Mouse (Mus musculus): Measurements from ENCODE around the gene Cep170b. TPM values are rescaled to one million over a fixed set of nuclear protein-coding genes. Genes with fewer than 3 reads are reported as not detected.

Gene Cep170b
- polyA plus RNA-seq, 1 experiment from 2014 or later, result 20.1 TPM

GRCm38 (mm10) chr12:112744211-112744610 lies 24.0 kb downstream of the Cep170b start:
- H3K36me3 ChIP-seq, result peaks cover 5% of the 10 kb centered on the region
- no peak overlapping the region for H3K4me3 ChIP-seq (replicated peaks)
- no peaks in the 10 kb centered on the region for H3K27me3 ChIP-seq (replicated peaks)
- 82% methylated on average over 11 of the region's 11 CpGs for WGBS
- no peaks in the 10 kb centered on the region for H3K9me3 ChIP-seq
- H3K4me2 ChIP-seq (replicated peaks), result no peak overlapping the region
- peaks cover 20% of the 10 kb centered on the region; the same call in 1 of the 2 replicates for H3K4me1 ChIP-seq (replicated peaks)
- no peak overlapping the region for H3K27ac ChIP-seq
- peak overlapping the region; percentile 26; the same call in 1 of the 2 replicates for H3K9ac ChIP-seq
- no peak for ATAC-seq

GRCm38 (mm10) chr12:112744891-112745580 lies 24.8 kb downstream of the Cep170b start:
- Histone ChIP-seq H3K4me2 (replicated peaks) (no peak overlapping the region), H3K27me3 (replicated peaks) (no peaks in the 10 kb centered on the region), H3K4me1 (replicated peaks) (peaks cover 20% of the 10 kb centered on the region; the same call in 1 of the 2 replicates), H3K4me3 (replicated peaks) (no peak overlapping the region), H3K27ac (no peak overlapping the region), H3K9me3 (no peaks in the 10 kb centered on the region), H3K9ac (no peak overlapping the region), H3K36me3 (peaks cover 2% of the 10 kb centered on the region; the same call in 1 of the 2 replicates)
- WGBS, result 82% methylated on average over 10 of the region's 10 CpGs
- ATAC-seq, result no peak

- no peak for ATAC-seq
These were observed 25.5 kb downstream of the Cep170b start for GRCm38 (mm10) chr12:112745716-112746115.

GRCm38 (mm10) chr12:112746461-112746807 lies 26.2 kb downstream of the Cep170b start:
- Histone ChIP-seq H3K27me3 (replicated peaks) (no peaks in the 10 kb centered on the region), H3K4me3 (replicated peaks) (no peak overlapping the region), H3K36me3 (peaks cover 2% of the 10 kb centered on the region; the same call in 1 of the 2 replicates), H3K4me1 (replicated peaks) (peaks cover 20% of the 10 kb centered on the region; the same call in 1 of the 2 replicates), H3K4me2 (replicated peaks) (no peak overlapping the region), H3K9ac (no peak overlapping the region), H3K27ac (no peak overlapping the region), H3K9me3 (no peaks in the 10 kb centered on the region)
- 75% methylated on average over 4 of the region's 4 CpGs for WGBS
- ATAC-seq, result 0 out of 2 replicates have a peak, but pooled peaks have one; percentile 5

More at GRCm38 (mm10) chr12:112745716-112746115, 25.5 kb downstream of the Cep170b start:
- 87% methylated on average over 10 of the region's 10 CpGs for WGBS
- peaks cover 20% of the 10 kb centered on the region; the same call in 1 of the 2 replicates for H3K4me1 ChIP-seq (replicated peaks)
- no peak overlapping the region for H3K9ac ChIP-seq
- H3K4me3 ChIP-seq (replicated peaks), result no peak overlapping the region
- no peaks in the 10 kb centered on the region for H3K9me3 ChIP-seq
- no peak overlapping the region for H3K4me2 ChIP-seq (replicated peaks)
- H3K27ac ChIP-seq, result no peak overlapping the region
- no peaks in the 10 kb centered on the region for H3K27me3 ChIP-seq (replicated peaks)
- peaks cover 2% of the 10 kb centered on the region; the same call in 1 of the 2 replicates for H3K36me3 ChIP-seq

GRCm38 (mm10) chr12:112746808-112747605 lies 26.8 kb downstream of the Cep170b start:
- Histone ChIP-seq H3K27me3 (replicated peaks) (no peaks in the 10 kb centered on the region), H3K4me2 (replicated peaks) (no peak overlapping the region; the same call in 1 of the 2 replicates), H3K9me3 (no peaks in the 10 kb centered on the region), H3K4me3 (replicated peaks) (no peak overlapping the region), H3K27ac (peak overlapping the region; percentile 46), H3K9ac (0 out of 2 replicates have a peak overlapping the region, but pooled peaks have one; percentile 20), H3K36me3 (peaks cover under 1% of the 10 kb centered on the region; the same call in 1 of the 2 replicates), H3K4me1 (replicated peaks) (peaks cover 20% of the 10 kb centered on the region; the same call in 1 of the 2 replicates)
- peak; percentile 24; the same call in 1 of the 2 replicates for ATAC-seq
- 29% methylated on average over 10 of the region's 10 CpGs for WGBS

GRCm38 (mm10) chr12:112747606-112747970 lies 27.3 kb downstream of the Cep170b start:
- no peak for ATAC-seq
- H3K27me3 ChIP-seq (replicated peaks), result no peaks in the 10 kb centered on the region
- H3K36me3 ChIP-seq, result no peaks in the 10 kb centered on the region; the same call in 1 of the 2 replicates
- 0 out of 2 replicates have a peak overlapping the region, but pooled peaks have one; percentile 46 for H3K27ac ChIP-seq
- H3K4me1 ChIP-seq (replicated peaks), result peaks cover 15% of the 10 kb centered on the region; the same call in 1 of the 2 replicates
- H3K9ac ChIP-seq, result 0 out of 2 replicates have a peak overlapping the region, but pooled peaks have one; percentile 20
- H3K4me3 ChIP-seq (replicated peaks), result no peak overlapping the region
- 79% methylated on average over 8 of the region's 8 CpGs for WGBS
- H3K9me3 ChIP-seq, result no peaks in the 10 kb centered on the region
- H3K4me2 ChIP-seq (replicated peaks), result no peak overlapping the region

- ATAC-seq, result no peak
- no peaks in the 10 kb centered on the region for H3K9me3 ChIP-seq
- no peaks in the 10 kb centered on the region for H3K4me1 ChIP-seq (replicated peaks)
- WGBS, result 82% methylated on average over 12 of the region's 12 CpGs
- H3K27ac ChIP-seq, result no peak overlapping the region
- H3K36me3 ChIP-seq, result no peaks in the 10 kb centered on the region
- no peak overlapping the region for H3K9ac ChIP-seq
- H3K27me3 ChIP-seq (replicated peaks), result no peaks in the 10 kb centered on the region
- no peak overlapping the region for H3K4me2 ChIP-seq (replicated peaks)
- H3K4me3 ChIP-seq (replicated peaks), result no peak overlapping the region
These were observed 30.7 kb downstream of the Cep170b start for GRCm38 (mm10) chr12:112750976-112751375.

GRCm38 (mm10) chr12:112752399-112752798 lies 32.1 kb downstream of the Cep170b start:
- Histone ChIP-seq H3K4me2 (replicated peaks) (no peak overlapping the region), H3K9me3 (no peaks in the 10 kb centered on the region), H3K36me3 (no peaks in the 10 kb centered on the region), H3K9ac (no peak overlapping the region), H3K4me1 (replicated peaks) (no peaks in the 10 kb centered on the region), H3K4me3 (replicated peaks) (no peak overlapping the region), H3K27me3 (replicated peaks) (no peaks in the 10 kb centered on the region), H3K27ac (no peak overlapping the region)
- WGBS, result 45% methylated on average over 2 of the region's 2 CpGs
- ATAC-seq, result no peak

- H3K4me3 ChIP-seq (replicated peaks), result no peak overlapping the region
- H3K27me3 ChIP-seq (replicated peaks), result no peaks in the 10 kb centered on the region
- H3K9me3 ChIP-seq, result no peaks in the 10 kb centered on the region
- WGBS, result 69% methylated on average over 4 of the region's 4 CpGs
- ATAC-seq, result no peak
- no peak overlapping the region for H3K27ac ChIP-seq
- H3K4me2 ChIP-seq (replicated peaks), result no peak overlapping the region
- no peaks in the 10 kb centered on the region for H3K4me1 ChIP-seq (replicated peaks)
- no peaks in the 10 kb centered on the region for H3K36me3 ChIP-seq
- no peak overlapping the region for H3K9ac ChIP-seq
These were observed 35.6 kb downstream of the Cep170b start for GRCm38 (mm10) chr12:112755900-112756299.

- Histone ChIP-seq H3K36me3 (no peaks in the 10 kb centered on the region), H3K4me1 (replicated peaks) (no peaks in the 10 kb centered on the region), H3K27me3 (replicated peaks) (no peaks in the 10 kb centered on the region), H3K4me2 (replicated peaks) (no peak overlapping the region), H3K9ac (no peak overlapping the region), H3K4me3 (replicated peaks) (no peak overlapping the region), H3K27ac (no peak overlapping the region), H3K9me3 (no peaks in the 10 kb centered on the region)
- ATAC-seq, result no peak
- WGBS, result 85% methylated on average over 5 of the region's 5 CpGs
These were observed 37.6 kb downstream of the Cep170b start for GRCm38 (mm10) chr12:112757896-112758295.

- H3K4me3 ChIP-seq (replicated peaks), result no peak overlapping the region
- H3K27ac ChIP-seq, result no peak overlapping the region
- H3K4me1 ChIP-seq (replicated peaks), result no peaks in the 10 kb centered on the region
- H3K4me2 ChIP-seq (replicated peaks), result no peak overlapping the region
- no peak overlapping the region for H3K9ac ChIP-seq
- H3K27me3 ChIP-seq (replicated peaks), result no peaks in the 10 kb centered on the region
- no peaks in the 10 kb centered on the region for H3K36me3 ChIP-seq
- WGBS, result 90% methylated on average over 3 of the region's 3 CpGs
- ATAC-seq, result no peak
- H3K9me3 ChIP-seq, result no peaks in the 10 kb centered on the region
These were observed 39.2 kb downstream of the Cep170b start for GRCm38 (mm10) chr12:112759471-112759870.

Measured in intestine, embryonic 15.5 days (tissue).